Mouse (Mus musculus) liver, adult 2 months (tissue): ENCODE data around the gene Ccdc158.

Source experiments
- CTCF ChIP-seq: fragments of 200-500 bp; IDR thresholded peaks from 2 replicates; pipeline ENCODE4 v1.5.1; 2011; ENCODE audit warnings: low read depth, low read length, control low read depth
- POLR2A ChIP-seq: fragments of 200-500 bp; IDR thresholded peaks from 2 replicates; pipeline ENCODE4 v1.6.1; 2011; ENCODE audit warnings: low read length, control low read depth; ENCODE audit not compliant: insufficient read depth; ENCODE audit errors: extremely low read depth

- TF ChIP-seq POLR2A = no peak
- TF ChIP-seq CTCF = peak; percentile 4; the same call in 1 of the 2 replicates
Observed at GRCm38 (mm10) chr5:92693744-92694143, 18.7 kb upstream of the Ccdc158 start.
